Mouse (Mus musculus): ENCODE measurements around the gene Olfr209.
"Not testable (repeated sequence)": the region's sequence is repeated elsewhere in the genome, so short reads cannot be mapped to it uniquely, and the experiment has no call there.

The Olfr209 gene

GRCm38 (mm10) chr16:59363893-59364292 lies at the start of gene Olfr209:
Olfr209 (minus strand) TSS chr16:59363993.
- in situ Hi-C loops (cut with MboI) = no loop called here

DNA sequence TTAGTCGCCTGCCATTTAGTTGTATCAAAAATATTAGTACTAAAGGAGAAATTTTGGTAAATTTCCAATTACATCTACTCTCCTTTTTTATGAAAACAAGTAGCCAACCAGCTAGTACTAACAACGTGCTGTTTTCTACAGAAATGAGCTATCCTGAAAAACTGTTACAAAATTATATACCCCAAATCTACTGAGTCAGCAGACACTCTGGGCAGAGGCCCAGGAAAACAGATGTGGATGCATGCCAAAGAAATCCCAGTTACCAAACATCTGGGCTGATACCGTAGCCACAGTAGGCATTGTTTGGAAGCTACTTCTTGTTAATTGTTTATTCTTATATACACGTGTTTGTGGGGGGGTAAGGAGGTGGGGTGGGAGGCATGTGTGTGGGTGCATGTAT lies 49.7 kb upstream of the Olfr209 start:
- in situ Hi-C loops (cut with MboI) = no loop called here

DNA sequence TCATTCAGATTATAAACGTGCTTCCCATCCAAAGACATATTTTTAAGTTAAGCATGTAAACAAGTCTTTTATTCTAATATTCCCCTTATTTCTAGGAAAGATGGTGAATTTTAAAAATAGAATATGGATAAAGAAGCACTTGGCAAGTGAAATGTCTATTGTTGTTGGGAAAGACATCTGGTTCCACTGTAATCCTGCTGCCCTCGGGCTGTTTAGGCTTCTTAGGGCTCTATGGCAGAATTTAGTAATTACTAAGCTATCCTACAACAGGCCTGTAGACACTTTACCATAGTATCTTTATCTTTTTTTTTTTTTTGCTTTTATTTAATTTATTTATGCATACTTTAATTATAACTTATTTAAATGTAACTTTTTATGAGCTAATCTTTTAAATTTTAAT lies 46.0 kb upstream of the Olfr209 start:
- in situ Hi-C loops (cut with MboI) = no loop called here

DNA sequence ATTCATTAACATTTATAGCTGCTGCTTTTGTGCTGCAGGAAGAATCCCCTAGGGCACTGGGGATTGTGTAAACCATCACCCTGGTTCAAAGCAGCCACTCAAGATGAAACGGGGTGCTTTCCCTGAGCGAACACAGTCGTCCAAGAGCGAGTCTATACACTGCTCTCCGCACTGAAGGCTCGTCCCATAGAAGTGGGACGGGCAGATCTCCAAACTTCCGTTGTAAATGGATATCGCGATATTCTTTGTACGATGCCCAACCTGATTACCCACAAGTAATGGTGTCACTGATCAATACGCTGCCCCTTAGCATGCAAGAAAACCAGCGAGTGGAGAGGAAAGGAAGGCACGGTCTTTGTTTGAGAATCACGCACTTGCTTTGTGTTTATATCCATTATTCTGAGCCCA lies 45.6 kb upstream of the Olfr209 start:
- in situ Hi-C loops (cut with MboI) = no loop called here

- in situ Hi-C loops (cut with MboI) = no loop called here
Measured at GRCm38 (mm10) chr16:59407032-59407431, 43.2 kb upstream of the Olfr209 start, which contains the start of gene Gabrr3. Gabrr3 (plus strand) TSS chr16:59407332.

- in situ Hi-C loops (cut with MboI) = no loop called here
Measured at GRCm38 (mm10) chr16:59404798-59405197, 41.0 kb upstream of the Olfr209 start.

- in situ Hi-C loops (cut with MboI) = no loop called here
Measured at GRCm38 (mm10) chr16:59403684-59404083, 39.9 kb upstream of the Olfr209 start.

DNA sequence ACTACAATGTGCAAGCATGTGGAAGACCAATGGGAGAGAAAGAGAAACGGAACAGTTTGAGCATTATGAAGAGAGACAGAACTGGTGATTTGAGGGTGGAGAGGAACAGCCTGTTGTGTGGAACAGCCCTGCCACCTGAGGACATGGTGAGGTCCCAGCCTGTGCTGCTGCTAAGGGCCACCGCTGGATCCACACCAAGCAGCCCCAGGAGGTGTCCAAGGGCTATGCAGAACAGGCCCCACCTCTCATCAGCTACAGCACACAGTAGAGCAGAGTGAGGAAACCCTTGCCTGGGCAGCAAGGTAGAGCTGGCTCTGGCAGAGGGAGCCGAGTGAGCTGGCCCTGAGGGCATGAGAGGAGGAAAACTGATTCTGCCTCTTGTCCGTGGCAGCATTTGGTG lies 38.2 kb upstream of the Olfr209 start:
- in situ Hi-C loops (cut with MboI) = no loop called here

DNA sequence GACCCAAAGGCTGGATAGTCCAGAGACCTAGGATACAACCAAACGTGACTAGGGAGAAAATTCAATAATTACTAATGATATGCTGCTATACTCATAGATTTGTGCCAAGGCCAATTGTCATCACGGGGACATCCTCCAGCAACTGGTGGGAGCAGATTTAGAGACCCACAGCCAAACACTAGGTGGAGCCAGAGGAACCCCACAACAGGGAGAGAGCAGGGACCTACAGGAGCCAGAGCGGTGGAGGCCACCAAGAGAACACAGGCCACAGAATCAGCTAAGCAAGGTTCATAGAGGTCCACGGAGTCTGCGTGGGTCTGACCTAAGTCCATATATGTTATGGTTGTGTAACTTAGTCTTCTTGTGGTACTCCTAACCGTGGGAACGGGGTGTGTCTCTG lies 37.3 kb upstream of the Olfr209 start:
- in situ Hi-C loops (cut with MboI) = no loop called here

DNA sequence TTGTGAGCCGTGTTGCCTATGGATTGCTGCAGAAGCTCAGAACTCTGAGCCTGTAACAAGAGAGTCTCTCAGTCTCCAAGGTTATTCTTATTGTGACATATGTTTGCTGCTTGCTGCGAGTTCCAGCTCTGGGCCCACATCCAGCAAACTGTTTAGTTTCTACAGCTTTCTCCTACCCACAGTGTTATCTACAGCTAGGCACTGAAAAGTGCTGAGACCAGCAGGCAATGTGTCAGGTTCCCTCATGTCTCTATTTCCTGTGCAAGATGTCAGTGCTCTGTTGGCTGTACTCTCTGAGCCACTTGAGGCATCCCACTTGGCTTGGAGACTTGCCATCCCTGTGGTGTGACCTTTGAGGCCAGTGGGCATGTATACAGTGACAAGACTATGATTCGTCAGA lies 29.5 kb upstream of the Olfr209 start:
- in situ Hi-C loops (cut with MboI) = no loop called here

- in situ Hi-C loops (cut with MboI) = no loop called here
Measured at GRCm38 (mm10) chr16:59349146-59349545, 14.6 kb downstream of the Olfr209 start, which contains the start of gene Olfr206. Olfr206 (minus strand) TSS chr16:59349246.

GRCm38 (mm10) chr16:59331038-59331437 lies 32.8 kb downstream of the Olfr209 start, which contains the start of gene Olfr205:
Olfr205 (minus strand) TSS chr16:59331138.
- in situ Hi-C loops (cut with MboI) = no loop called here

DNA sequence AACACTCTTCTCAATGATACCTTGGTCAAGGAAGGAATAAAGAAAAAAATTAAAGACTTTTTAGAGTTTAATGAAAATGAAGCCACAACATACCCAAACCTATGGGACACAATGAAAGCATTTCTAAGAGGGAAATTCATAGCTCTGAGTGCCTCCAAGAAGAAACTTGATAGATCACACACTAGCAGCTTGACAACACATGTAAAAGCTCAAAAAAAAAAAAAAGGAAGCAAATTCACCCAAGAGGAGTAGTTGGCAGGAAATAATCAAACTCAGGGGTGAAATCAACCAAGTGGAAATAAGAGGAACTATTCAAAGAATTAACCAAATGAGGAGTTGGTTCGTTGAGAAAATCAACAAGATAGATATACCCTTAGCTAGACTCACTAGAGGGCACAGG lies 40.5 kb downstream of the Olfr209 start:
- in situ Hi-C loops (cut with MboI) = not testable (repeated sequence)

GRCm38 (mm10) chr16:59318148-59318547 lies 45.6 kb downstream of the Olfr209 start, which contains the start of gene Olfr204:
Olfr204 (minus strand) TSS chr16:59318248.
- in situ Hi-C loops (cut with MboI) = no loop called here
